Comparison of ENCODE assay signal across 9 mouse cellular contexts in the genomic region with DNA sequence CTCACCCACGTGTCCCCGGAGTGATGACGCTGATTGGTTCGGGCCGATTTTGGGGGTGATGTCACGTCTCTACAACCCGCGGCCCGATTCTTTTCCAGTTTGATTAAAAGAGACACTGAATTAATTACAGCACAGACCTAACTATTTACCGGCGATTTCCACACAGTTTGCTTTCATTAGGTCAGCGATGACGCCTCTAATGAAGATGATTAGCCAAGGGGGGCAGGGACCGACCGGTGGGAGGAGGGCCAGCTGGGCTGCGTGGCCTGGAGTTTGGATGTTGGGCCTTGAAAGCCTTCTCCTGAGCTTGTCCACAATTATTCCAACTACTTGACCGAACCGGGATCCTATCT. TPM values are rescaled to one million over a fixed set of nuclear protein-coding genes. Genes with fewer than 3 reads are reported as not detected.
A peak's percentile ranks its signal among the peaks of the same experiment; 100 is the strongest.
DNase-seq lines count a peak whose midpoint lies in the region; ATAC-seq and TF ChIP-seq lines count a peak whose summit lies in the region.
"Had no signal": no experiment of that assay in that cellular context is flagged by ENCODE, and none has a peak within 500 bp of the region (broad histone marks: within the 10 kb centered on the region; RNA-seq: fewer than 3 reads in every experiment).

Barhl1 (minus strand) TSS at position 156 of the 353 bp plus-strand sequence.

- no peaks in the 10 kb centered on the region for H3K9me3 ChIP-seq in heart, embryonic 12.5 days (replicated peaks)
- H3K9me3 ChIP-seq in embryonic facial prominence, embryonic 15.5 days (replicated peaks): no peaks in the 10 kb centered on the region
- no peaks in the 10 kb centered on the region for H3K9me3 ChIP-seq in midbrain, embryonic 11.5 days (ENCODE audit: control insufficient read depth, low read length)

- no peaks in the 10 kb centered on the region for H3K36me3 ChIP-seq in heart, embryonic 12.5 days
- no peaks in the 10 kb centered on the region for H3K36me3 ChIP-seq in heart, adult 2 months (ENCODE audit: control insufficient read depth, insufficient read depth, low read length)
- no peaks in the 10 kb centered on the region for H3K36me3 ChIP-seq in embryonic facial prominence, embryonic 15.5 days
- H3K36me3 ChIP-seq in midbrain, embryonic 11.5 days (ENCODE audit: control insufficient read depth, insufficient read depth, low read length): no peaks in the 10 kb centered on the region

- intact Hi-C loops in heart, adult 2 months (cut with DNase I): no loop called here

- H3K4me3 ChIP-seq in heart, embryonic 12.5 days: peak within 1 kb of the TSS; percentile 28
- H3K4me3 ChIP-seq in heart, adult 2 months: no peak within 1 kb of the TSS; the same call in 1 of the 2 replicates
- H3K4me3 ChIP-seq in embryonic facial prominence, embryonic 15.5 days (replicated peaks): peak within 1 kb of the TSS; percentile 20; the same call in 1 of the 2 replicates
- H3K4me3 ChIP-seq in midbrain, embryonic 11.5 days (ENCODE audit: low read depth, low read length): peak within 1 kb of the TSS; percentile 32

- peaks cover 96% of the 10 kb centered on the region for H3K27me3 ChIP-seq in heart, embryonic 12.5 days (replicated peaks)
- peaks cover 35% of the 10 kb centered on the region for H3K27me3 ChIP-seq in heart, adult 2 months (ENCODE audit: control insufficient read depth, insufficient read depth, low read length)
- peaks cover 98% of the 10 kb centered on the region for H3K27me3 ChIP-seq in embryonic facial prominence, embryonic 15.5 days
- peaks cover 95% of the 10 kb centered on the region for H3K27me3 ChIP-seq in midbrain, embryonic 11.5 days (ENCODE audit: control insufficient read depth, insufficient read depth, low read length)

- peaks cover 9% of the 10 kb centered on the region for H3K4me1 ChIP-seq in heart, embryonic 12.5 days (replicated peaks)
- no peaks in the 10 kb centered on the region for H3K4me1 ChIP-seq in heart, adult 2 months (ENCODE audit: control insufficient read depth, insufficient read depth, low read length)
- H3K4me1 ChIP-seq in embryonic facial prominence, embryonic 15.5 days: peaks cover 18% of the 10 kb centered on the region
- H3K4me1 ChIP-seq in midbrain, embryonic 11.5 days (ENCODE audit: control insufficient read depth, insufficient read depth, low read length): peaks cover 18% of the 10 kb centered on the region; the same call in 1 of the 2 replicates

- no peak within 1 kb of the TSS for H3K27ac ChIP-seq in heart, embryonic 12.5 days (ENCODE audit: poor library complexity, severe bottlenecking)
- no peak within 1 kb of the TSS for H3K27ac ChIP-seq in heart, adult 2 months
- H3K27ac ChIP-seq in embryonic facial prominence, embryonic 15.5 days (replicated peaks): no peak within 1 kb of the TSS
- peak within 1 kb of the TSS; percentile 48 for H3K27ac ChIP-seq in midbrain, embryonic 11.5 days (ENCODE audit: low read depth, low read length)
- H3K27ac ChIP-seq: liver, embryonic 14.5 days had no signal

- WGBS in heart, embryonic 12.5 days: 2% methylated on average over 18 of the region's 18 CpGs
- 9% methylated on average over 18 of the region's 18 CpGs for WGBS in heart, adult 2 months
- WGBS in embryonic facial prominence, embryonic 15.5 days: 2% methylated on average over 18 of the region's 18 CpGs
- under 1% methylated on average over 18 of the region's 18 CpGs for WGBS in midbrain, embryonic 11.5 days

- H3K4me2 ChIP-seq in heart, embryonic 12.5 days: peak within 1 kb of the TSS; percentile 50
- H3K4me2 ChIP-seq in embryonic facial prominence, embryonic 15.5 days (replicated peaks): 0 out of 2 replicates have a peak within 1 kb of the TSS, but pooled peaks have one; percentile 1
- peak within 1 kb of the TSS; percentile 47 for H3K4me2 ChIP-seq in midbrain, embryonic 11.5 days

- no peak for TF ChIP-seq CTCF in heart, adult 2 months (IDR thresholded peaks at IDR 0.05)

- no peak for ATAC-seq in heart, embryonic 12.5 days (ENCODE audit: insufficient number of reproducible peaks, low FRiP score)
- ATAC-seq in embryonic facial prominence, embryonic 15.5 days (ENCODE audit: insufficient number of reproducible peaks, low FRiP score, low TSS enrichment, low read depth): no peak
- ATAC-seq in midbrain, embryonic 11.5 days (ENCODE audit: low FRiP score): no peak

- TF ChIP-seq EP300 in heart, adult 2 months (IDR thresholded peaks at IDR 0.05; ENCODE audit: insufficient read depth, low read depth, low read length): no peak

- no peaks in the 10 kb centered on the region for H3K79me2 ChIP-seq in heart, adult 2 months (replicated peaks; ENCODE audit: control insufficient read depth, insufficient read depth, low read length)

- no peak within 1 kb of the TSS for H3K9ac ChIP-seq in heart, embryonic 12.5 days
- no peak within 1 kb of the TSS for H3K9ac ChIP-seq in heart, adult 2 months (ENCODE audit: low read depth, low read length)
- H3K9ac ChIP-seq in embryonic facial prominence, embryonic 15.5 days: no peak within 1 kb of the TSS
- peak within 1 kb of the TSS; percentile 65 for H3K9ac ChIP-seq in midbrain, embryonic 11.5 days (ENCODE audit: low read length)
- H3K9ac ChIP-seq: liver, embryonic 14.5 days had no signal

- no peak for TF ChIP-seq POLR2A in heart, adult 2 months (IDR thresholded peaks at IDR 0.05; ENCODE audit: insufficient read depth, low read depth, low read length)

- no peak for DNase-seq in heart, adult 2 months
- DNase-seq in MN1 (ENCODE audit: low spot score): peak; percentile 24
- peak; percentile 91 for DNase-seq in midbrain, embryonic 11.5 days (ENCODE audit: low spot score, missing footprints)
- DNase-seq in left cerebral cortex, adult 8-10 months (ENCODE audit: low spot score in 2 of 2): no peak
- no peak for DNase-seq in frontal cortex, postnatal 36 days (ENCODE audit: low spot score in 2 of 2)
- DNase-seq in kidney, adult 9 months: no peak

RNA-seq across cellular contexts. Expression of gene Barhl1, which starts in this region (rescaled TPM):
- not detected in 2 replicates for polyA plus RNA-seq in heart, embryonic 12.5 days (2016; fragmentation: Nextera tagmentation; extraction: Ambion mirVana)
- total RNA-seq in heart, adult 2 months (2021): not detected
- polyA plus RNA-seq in heart, adult 2 months (2012; rRNA removed): not detected in 2 replicates
- polyA plus RNA-seq in embryonic facial prominence, embryonic 15.5 days (2015; fragmentation: Nextera tagmentation; extraction: Ambion mirVana): 0.07 TPM in 1 of 2 replicates, not detected in the other
- 12.2 and 12.7 TPM in 2 replicates for polyA plus RNA-seq in midbrain, embryonic 11.5 days (2014; fragmentation: Nextera tagmentation; extraction: Ambion mirVana)
- total RNA-seq in left cerebral cortex, adult 8-10 months (2022): under 1 TPM in 2 of 4 experiments, not detected in 2; 0.14 to 0.55 TPM
- polyA plus RNA-seq: liver, embryonic 14.5 days had no signal

Comparison
In these comparisons a context has a peak if more than half of its experiments do, and no peak if none do; other contexts are left out.
1. RNA of gene Barhl1 (polyA plus RNA-seq): 12.2 to 12.7 TPM in midbrain, embryonic 11.5 days; 0.07 TPM in embryonic facial prominence, embryonic 15.5 days, not detected in heart, adult 2 months and not detected in heart, embryonic 12.5 days; every median in the first group is over 10 times any median in the second.
2. DNase-seq: peak in MN1 (single experiment) and midbrain, embryonic 11.5 days (single experiment); none in heart, adult 2 months (0 of 2), left cerebral cortex, adult 8-10 months (0 of 2), frontal cortex, postnatal 36 days (0 of 2) and kidney, adult 9 months (single experiment).
3. Peak in every context shown above with its lines, with median percentiles within 50 percentile points of each other: H3K4me2 ChIP-seq.